Mouse (Mus musculus): ENCODE results near the gene Cacna1f.

Gene Cacna1f

DNA sequence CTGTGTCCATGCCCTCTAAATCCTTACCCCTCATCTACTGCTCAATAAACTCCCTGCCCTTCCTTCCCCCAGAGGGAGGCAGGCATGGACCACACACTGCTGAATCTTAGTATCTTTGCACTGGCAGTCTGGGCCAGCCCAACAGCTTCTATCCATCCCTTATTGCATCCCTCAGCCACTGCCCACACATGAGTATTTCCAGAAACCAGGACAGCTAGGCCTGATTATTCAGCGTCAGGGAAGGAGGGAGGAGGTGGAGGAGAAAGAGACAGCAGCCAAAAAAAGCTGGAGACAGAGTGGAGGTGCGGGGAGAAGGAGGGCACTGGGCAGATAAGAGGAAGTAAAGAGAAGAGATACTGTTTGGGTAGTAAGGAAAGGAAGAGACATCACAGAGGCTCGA, 28.2 kb downstream of the Cacna1f start:
- DNase-seq: no peak

GRCm38 (mm10) chrX:7638401-7639091, 31.7 kb downstream of the Cacna1f start, which contains the start of gene Syp:
Syp (plus strand) TSS chrX:7638471.
- peak; percentile 73 for DNase-seq

DNA sequence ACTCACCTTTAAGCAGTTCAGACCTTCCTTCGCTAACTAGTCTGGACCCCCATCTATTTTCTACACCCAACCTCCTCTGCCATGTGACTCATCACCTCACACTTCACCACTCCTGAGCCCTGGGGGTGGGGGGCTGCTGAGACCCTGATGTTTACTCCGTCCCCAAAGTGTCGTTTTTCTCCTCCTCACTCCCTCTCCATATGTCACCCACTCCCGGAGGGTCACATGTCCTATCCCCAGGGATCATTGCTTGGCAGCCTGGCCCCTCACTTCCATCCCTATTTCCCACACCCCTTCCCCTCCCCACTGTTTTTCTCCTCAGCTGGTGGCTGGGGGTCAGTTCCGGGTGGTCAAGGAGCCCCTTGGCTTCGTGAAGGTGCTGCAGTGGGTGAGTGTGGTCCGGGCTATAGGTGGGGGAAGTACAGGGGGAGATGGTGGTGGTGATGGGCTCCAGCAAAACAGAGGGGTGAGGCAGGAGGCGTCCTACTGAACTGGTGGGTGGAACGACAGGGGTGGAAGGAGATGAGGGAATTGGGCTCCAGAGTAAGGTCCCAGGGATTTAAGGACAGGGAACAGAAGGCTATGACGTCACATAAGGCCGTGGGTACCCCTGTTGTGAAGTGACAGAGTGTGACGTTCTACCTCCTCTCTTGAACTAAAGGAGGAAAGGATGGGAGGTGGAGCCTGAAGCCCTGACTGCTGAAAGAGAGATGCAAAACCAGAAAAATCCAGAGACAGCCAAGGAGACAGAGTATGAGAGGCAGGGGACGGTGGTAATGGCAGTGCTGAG, 32.8 kb downstream of the Cacna1f start:
- DNase-seq: no peak

- no peak for DNase-seq
These were observed 33.9 kb downstream of the Cacna1f start for GRCm38 (mm10) chrX:7640785-7641184.

DNA sequence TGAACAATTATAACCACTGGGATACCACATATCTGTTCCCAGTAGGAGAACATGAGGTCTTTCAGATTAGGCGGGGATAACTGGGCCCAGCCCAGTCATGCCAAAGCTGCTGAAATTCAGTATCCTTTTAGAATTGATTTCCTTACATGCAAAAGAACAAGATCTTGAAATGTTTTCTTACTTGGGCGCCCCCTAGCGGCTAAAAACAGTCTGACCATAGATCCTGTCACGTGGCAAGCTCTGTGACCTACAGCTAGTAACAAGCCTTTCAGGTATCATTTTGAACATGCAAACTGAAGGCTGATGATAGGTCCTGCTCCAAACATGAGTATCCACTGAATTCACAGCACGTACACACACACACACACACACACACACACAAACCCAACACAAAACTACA, 38.5 kb downstream of the Cacna1f start:
- DNase-seq: peak in 1 of 2 experiments; percentile 58

GRCm38 (mm10) chrX:7648671-7649304, 41.9 kb downstream of the Cacna1f start:
- peak; percentile 71 to 85 for DNase-seq

- DNase-seq: peak in 1 of 2 experiments; percentile 26
These were observed 50.3 kb downstream of the Cacna1f start, which contains the start of gene Prickle3 for GRCm38 (mm10) chrX:7657221-7657639. Prickle3 (plus strand) TSS chrX:7657260.

GRCm38 (mm10) chrX:7658031-7658784, 51.3 kb downstream of the Cacna1f start:
- DNase-seq: no peak

DNA sequence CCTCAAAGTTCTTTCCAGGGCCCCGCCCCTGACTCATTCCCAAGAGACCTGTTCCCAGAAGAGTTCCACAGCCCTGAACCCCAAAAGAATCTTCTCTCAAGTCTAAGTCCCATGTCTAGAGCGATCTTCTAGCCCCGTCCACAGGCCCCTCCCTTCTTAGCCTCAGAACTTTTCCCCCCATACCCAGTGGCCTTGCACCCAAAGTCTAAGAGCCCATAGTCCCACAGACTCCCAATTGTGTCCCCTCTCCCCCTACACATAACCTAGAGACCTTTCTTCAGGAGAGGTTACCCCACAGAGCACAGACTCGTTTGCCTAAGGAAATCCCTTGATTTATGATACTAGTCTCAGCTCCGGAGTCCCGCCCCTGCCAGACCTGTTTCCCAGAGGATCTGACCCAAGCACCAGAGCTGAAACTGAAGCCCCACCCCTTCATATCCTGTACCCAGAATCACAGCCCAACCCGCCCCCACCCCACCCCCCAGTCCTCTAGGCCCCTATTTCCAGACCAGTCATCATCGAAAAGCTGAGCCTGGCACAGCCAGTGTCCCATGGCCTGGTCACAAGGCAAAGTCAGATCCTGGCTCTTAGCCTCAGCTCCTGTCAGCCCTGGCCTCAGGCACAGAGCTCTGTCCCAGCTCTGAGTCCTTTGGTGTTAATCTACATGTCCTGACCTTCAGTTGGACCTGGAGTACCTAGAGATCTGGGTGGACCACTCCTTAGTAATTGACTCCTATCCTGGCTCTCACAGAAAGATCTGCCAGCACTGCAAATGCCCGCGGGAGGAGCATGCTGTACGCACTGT, 52.1 kb downstream of the Cacna1f start:
- no peak for DNase-seq

- no peak for DNase-seq
These were observed 54.2 kb downstream of the Cacna1f start for GRCm38 (mm10) chrX:7661086-7661485.

DNA sequence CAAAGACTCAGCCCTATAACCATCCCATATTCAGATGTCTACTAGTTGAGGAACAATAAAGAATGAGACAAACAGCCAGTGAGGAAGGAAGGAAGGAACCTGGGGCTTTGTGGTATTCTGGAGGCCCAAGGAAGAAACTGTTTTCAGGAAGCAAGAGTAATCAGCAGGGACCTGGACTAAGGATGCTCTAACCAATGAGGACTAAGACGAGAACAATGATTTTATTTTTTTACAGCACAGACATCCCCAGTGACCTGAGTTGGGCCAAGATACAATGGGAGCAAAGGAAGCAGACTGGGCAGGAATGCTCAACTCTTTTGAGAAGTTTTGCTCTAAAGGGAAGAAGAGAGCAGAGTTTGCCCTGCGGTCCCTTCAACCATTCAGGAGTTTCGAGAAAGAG, 56.1 kb downstream of the Cacna1f start:
- no peak for DNase-seq

GRCm38 (mm10) chrX:7664791-7665190, 57.9 kb downstream of the Cacna1f start:
- no peak for DNase-seq

DNA sequence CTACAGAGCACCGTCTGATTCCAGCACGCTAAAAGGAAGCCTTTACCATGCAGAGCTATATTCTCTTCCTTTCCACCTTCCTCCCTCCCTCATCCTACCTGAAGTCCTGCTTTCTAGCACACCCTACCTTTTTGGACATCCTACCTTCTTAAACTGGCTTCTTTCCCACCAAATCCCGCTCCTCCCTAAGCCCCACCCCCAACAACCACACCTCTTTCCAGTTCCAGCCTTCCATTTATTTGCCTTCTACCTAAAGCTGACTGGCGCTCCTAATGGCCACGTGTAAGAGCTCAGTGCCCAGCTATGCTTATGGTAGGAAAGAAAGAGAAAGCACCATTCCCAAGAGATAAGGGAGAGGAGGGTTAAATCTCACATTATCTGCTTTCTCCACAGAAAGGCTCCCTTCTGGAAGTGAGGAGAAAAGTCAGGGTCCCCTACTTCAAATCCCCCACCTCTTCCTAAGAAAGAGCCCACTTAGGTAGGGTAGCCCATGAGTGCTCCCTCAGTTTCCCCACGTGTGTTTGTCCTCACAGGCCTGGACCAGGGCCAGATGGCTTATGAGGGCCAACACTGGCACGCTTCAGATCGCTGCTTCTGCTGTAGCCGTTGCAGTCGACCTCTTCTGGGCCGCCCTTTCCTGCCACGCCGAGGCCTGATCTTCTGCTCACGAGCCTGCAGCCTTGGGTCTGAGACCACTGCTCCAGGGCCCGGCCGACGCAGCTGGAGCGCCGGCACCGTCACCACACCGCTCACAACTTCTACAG, 59.0 kb downstream of the Cacna1f start:
- DNase-seq: no peak

DNA sequence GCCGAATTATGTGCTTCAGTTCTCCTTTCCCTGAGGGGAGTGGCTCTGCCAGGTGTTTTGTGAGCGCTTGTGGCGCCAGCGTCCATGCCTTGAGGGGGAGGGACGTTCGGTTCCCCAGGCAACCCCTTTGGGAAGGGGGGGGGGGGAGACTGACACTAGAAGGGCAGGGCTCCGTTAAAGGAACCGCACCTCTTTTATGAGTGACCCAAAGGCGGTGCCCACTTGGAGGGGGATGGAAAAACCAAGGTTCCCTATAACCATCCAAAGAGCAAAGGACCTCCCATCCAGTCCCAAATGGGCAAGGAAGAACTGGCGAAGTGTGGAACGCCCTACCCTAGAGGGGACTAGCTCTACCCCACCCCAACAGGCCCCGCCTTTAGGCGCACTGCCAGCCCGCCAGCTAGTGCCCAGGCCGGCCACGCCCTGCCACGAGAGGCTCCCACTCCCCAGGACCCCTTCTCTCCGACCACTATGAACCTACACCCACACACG, 63.6 kb downstream of the Cacna1f start:
- DNase-seq: peak in 1 of 2 experiments; percentile 56

GRCm38 (mm10) chrX:7670921-7671623, 64.2 kb downstream of the Cacna1f start, which contains the start of gene Plp2:
Plp2 (minus strand) TSS chrX:7671390.
- DNase-seq: peak in 1 of 2 experiments; percentile 25

GRCm38 (mm10) chrX:7672739-7673138, 65.9 kb downstream of the Cacna1f start:
- no peak for DNase-seq

- DNase-seq: peak in 1 of 2 experiments; percentile 38
These were observed 66.8 kb downstream of the Cacna1f start for GRCm38 (mm10) chrX:7673578-7674281.

DNA sequence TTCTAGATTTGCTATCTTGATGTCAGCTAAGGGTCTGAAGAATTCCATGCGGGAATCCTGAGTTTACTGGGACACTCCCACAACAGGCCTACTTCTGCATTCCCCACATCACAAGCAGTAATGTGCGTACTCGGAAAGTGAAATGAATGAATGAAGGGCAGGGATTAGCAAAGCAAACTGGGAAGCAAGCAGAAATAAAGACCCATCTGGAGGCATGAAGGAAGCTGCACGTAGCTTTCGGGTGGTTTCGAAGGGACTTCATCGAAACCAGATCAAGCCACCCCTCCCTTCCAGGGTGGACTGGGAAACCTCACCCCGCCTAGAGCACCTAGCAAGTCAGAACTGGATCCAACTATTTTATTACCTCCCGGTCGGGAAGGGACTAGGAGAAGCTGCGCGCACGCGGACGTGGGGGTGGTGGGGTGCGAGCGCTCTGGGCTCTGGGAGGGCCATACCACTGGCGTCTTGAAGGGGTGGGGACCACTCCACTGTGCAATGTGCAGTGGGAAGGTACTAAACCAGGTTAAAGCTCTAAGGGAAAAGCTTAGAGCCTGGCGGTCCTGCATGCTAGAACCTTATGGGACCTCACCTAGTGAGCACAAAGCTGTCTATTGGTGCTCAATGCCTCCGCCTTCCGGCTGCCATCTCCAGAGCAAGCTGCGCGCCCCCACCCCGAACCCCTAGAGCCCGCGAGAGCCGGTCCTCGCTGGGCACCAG, 67.6 kb downstream of the Cacna1f start:
- peak in 1 of 2 experiments; percentile 26 for DNase-seq

DNA sequence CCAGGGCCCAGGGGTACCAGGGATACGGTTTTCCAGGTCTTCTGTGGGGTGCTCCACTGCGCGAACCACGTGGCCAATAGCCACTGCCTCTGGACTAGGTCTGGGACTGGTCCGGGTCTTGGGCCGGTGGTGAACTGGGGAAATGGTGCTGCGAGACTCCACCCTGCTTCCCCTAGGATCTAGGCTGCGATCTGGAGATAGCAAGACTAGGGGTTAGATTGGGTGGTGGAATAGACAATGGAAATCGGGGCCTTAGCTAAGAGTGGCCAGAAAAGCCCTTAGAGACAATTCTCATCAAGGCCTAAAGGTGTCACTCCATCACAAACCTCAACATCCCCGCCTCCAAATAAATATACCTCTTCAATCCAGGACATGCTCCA, 68.1 kb downstream of the Cacna1f start:
- DNase-seq: no peak
